Mouse (Mus musculus) embryonic facial prominence, embryonic 12.5 days (tissue): ENCODE results near the gene Knop1. TPM values are rescaled to one million over a fixed set of nuclear protein-coding genes. Genes with fewer than 3 reads are reported as not detected.

Experiments used
- ATAC-seq: fragments of 200-750 bp; cut with Nextera tagmentation; 2 replicates; pipeline ENCODE4 v1.8.0; 2017; ENCODE audit not compliant: insufficient number of reproducible peaks, insufficient read depth, low FRiP score, low TSS enrichment
- H3K27ac ChIP-seq: fragments of 300-500 bp; sonication (generic); 2 replicates; pipeline ENCODE4 v1.5.1; 2016; ENCODE audit warnings: mild to moderate bottlenecking
- H3K27me3 ChIP-seq: fragments of 300-500 bp; sonication (generic); 2 replicates; pipeline ENCODE4 v1.6.1; 2016; ENCODE audit warnings: mild to moderate bottlenecking, moderate library complexity
- H3K36me3 ChIP-seq: fragments of 300-500 bp; sonication (generic); 2 replicates; pipeline ENCODE4 v1.6.1; 2016; ENCODE audit warnings: mild to moderate bottlenecking
- H3K4me1 ChIP-seq: fragments of 300-500 bp; sonication (generic); 2 replicates; pipeline ENCODE4 v1.6.1; 2016
- H3K4me2 ChIP-seq: fragments of 300-500 bp; sonication (generic); replicated peaks from 2 replicates; pipeline ENCODE4 v1.6.1; 2016; ENCODE audit warnings: mild to moderate bottlenecking, moderate library complexity
- H3K4me3 ChIP-seq: fragments of 300-500 bp; sonication (generic); 2 replicates; pipeline ENCODE4 v1.5.1; 2016; ENCODE audit warnings: mild to moderate bottlenecking
- H3K9ac ChIP-seq: fragments of 300-500 bp; sonication (generic); 2 replicates; pipeline ENCODE4 v1.6.1; 2016; ENCODE audit warnings: mild to moderate bottlenecking, moderate library complexity
- H3K9me3 ChIP-seq: fragments of 300-500 bp; sonication (generic); 2 replicates; pipeline ENCODE4 v1.6.1; 2016; ENCODE audit warnings: mild to moderate bottlenecking, moderate library complexity
- WGBS: fragments of 180-500 bp; shearing (Covaris S2); methylation state at CpG from one replicate; pipeline ENCODE4 v1.1.7; 2016; 5-methylcytosine and 5-hydroxymethylcytosine counted together
- polyA plus RNA-seq: library from polyadenylated mRNA; unstranded; fragments of >200 nt; fragmentation: Nextera tagmentation; extraction: Ambion mirVana; gene quantifications from 2 replicates; pipeline ENCODE4 v1.2.1, GENCODE M21; 2016

The Knop1 gene
- 118 and 120 TPM in 2 replicates for polyA plus RNA-seq

- ATAC-seq: peak; percentile 58
- no peaks in the 10 kb centered on the region for H3K9me3 ChIP-seq
- H3K27me3 ChIP-seq: no peaks in the 10 kb centered on the region
- H3K36me3 ChIP-seq: peaks cover 23% of the 10 kb centered on the region
- H3K27ac ChIP-seq: peak within 1 kb of the TSS; percentile 68; the same call in 1 of the 2 replicates
- H3K9ac ChIP-seq: peak within 1 kb of the TSS; percentile 67
- H3K4me2 ChIP-seq: peak within 1 kb of the TSS; percentile 64
- H3K4me3 ChIP-seq: peak within 1 kb of the TSS; percentile 83
- WGBS: under 1% methylated on average over 46 of the region's 46 CpGs
- H3K4me1 ChIP-seq: peaks cover 12% of the 10 kb centered on the region; the same call in 1 of the 2 replicates
Observed at GRCm38 (mm10) chr7:118855877-118856304, at the start of gene Knop1. Knop1 (minus strand) TSS chr7:118856254.

GRCm38 (mm10) chr7:118904530-118904929 is 48.5 kb upstream of the Knop1 start:
- Histone ChIP-seq H3K4me2 (no peak overlapping the region), H3K4me3 (no peak overlapping the region), H3K4me1 (peaks cover 8% of the 10 kb centered on the region; the same call in 1 of the 2 replicates), H3K27me3 (no peaks in the 10 kb centered on the region), H3K9ac (no peak overlapping the region), H3K27ac (no peak overlapping the region), H3K36me3 (no peaks in the 10 kb centered on the region), H3K9me3 (no peaks in the 10 kb centered on the region)
- 79% methylated on average over 4 of the region's 4 CpGs for WGBS
- ATAC-seq: no peak

- H3K4me1 ChIP-seq: peaks cover 8% of the 10 kb centered on the region; the same call in 1 of the 2 replicates
- H3K4me3 ChIP-seq: no peak overlapping the region
- no peaks in the 10 kb centered on the region for H3K27me3 ChIP-seq
- 89% methylated on average over 9 of the region's 9 CpGs for WGBS
- ATAC-seq: no peak
- no peaks in the 10 kb centered on the region for H3K9me3 ChIP-seq
- no peak overlapping the region for H3K9ac ChIP-seq
- no peaks in the 10 kb centered on the region for H3K36me3 ChIP-seq
- H3K4me2 ChIP-seq: no peak overlapping the region
- no peak overlapping the region for H3K27ac ChIP-seq
Observed at GRCm38 (mm10) chr7:118903879-118904278, 47.8 kb upstream of the Knop1 start.

- H3K27me3 ChIP-seq: no peaks in the 10 kb centered on the region
- no peaks in the 10 kb centered on the region for H3K36me3 ChIP-seq
- WGBS: 44% methylated on average over 13 of the region's 13 CpGs
- H3K9ac ChIP-seq: no peak overlapping the region
- no peak overlapping the region for H3K4me3 ChIP-seq
- ATAC-seq: peak; percentile 62; the same call in 1 of the 2 replicates
- H3K9me3 ChIP-seq: no peaks in the 10 kb centered on the region
- H3K4me1 ChIP-seq: peaks cover 8% of the 10 kb centered on the region; the same call in 1 of the 2 replicates
- H3K27ac ChIP-seq: peak overlapping the region; percentile 72
- 0 out of 2 replicates have a peak overlapping the region, but pooled peaks have one; percentile 22 for H3K4me2 ChIP-seq
Observed at GRCm38 (mm10) chr7:118902944-118903343, 46.9 kb upstream of the Knop1 start.

DNA sequence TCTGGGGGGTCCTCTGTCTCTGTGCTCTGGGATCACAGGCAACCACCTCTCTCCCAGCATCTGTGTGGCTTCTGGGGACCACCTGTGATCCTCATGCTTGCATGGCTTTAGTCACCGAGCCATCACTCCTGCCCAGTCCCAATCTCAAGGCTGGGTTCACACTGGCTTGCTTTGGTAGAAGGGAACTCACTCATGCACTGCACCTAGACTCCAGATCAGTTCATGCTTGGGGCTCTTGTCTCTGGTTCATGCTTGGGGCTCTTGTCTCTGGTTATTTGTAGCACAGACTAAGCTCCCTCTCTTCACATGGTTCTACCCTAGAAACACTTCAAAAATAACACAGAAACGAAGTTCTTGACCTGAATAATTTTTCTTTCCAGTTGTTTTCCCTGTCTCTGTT is 44.0 kb upstream of the Knop1 start:
- no peak overlapping the region for H3K4me3 ChIP-seq
- peaks cover 8% of the 10 kb centered on the region; the same call in 1 of the 2 replicates for H3K4me1 ChIP-seq
- H3K36me3 ChIP-seq: no peaks in the 10 kb centered on the region
- H3K9me3 ChIP-seq: no peaks in the 10 kb centered on the region
- H3K4me2 ChIP-seq: no peak overlapping the region
- H3K27ac ChIP-seq: no peak overlapping the region
- WGBS: 73% methylated on average over 2 of the region's 2 CpGs
- H3K27me3 ChIP-seq: no peaks in the 10 kb centered on the region
- H3K9ac ChIP-seq: no peak overlapping the region
- ATAC-seq: no peak

DNA sequence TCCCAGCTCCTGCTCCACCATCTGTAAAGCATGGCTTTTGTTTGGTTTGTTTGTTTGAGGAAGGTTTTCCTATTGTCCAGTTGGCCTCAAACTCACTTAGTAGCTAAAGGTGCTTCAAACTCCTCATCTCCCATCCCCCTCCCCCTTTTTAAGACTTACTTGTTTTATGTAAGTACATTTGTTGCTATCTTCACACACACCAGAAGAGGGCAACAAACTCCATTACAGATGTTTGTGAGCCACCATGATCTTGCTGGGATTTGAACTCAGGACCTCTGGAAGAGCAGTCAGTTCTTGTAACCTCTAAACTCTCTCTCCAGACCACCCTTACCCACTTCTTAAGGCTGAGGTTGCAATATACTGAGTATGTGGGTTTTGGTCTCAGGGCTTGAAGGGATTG is 42.0 kb upstream of the Knop1 start:
- Histone ChIP-seq H3K4me3 (no peak overlapping the region), H3K36me3 (no peaks in the 10 kb centered on the region), H3K4me1 (peaks cover 5% of the 10 kb centered on the region; the same call in 1 of the 2 replicates), H3K27ac (no peak overlapping the region), H3K9me3 (no peaks in the 10 kb centered on the region), H3K27me3 (no peaks in the 10 kb centered on the region), H3K9ac (no peak overlapping the region), H3K4me2 (no peak overlapping the region)
- no peak for ATAC-seq

DNA sequence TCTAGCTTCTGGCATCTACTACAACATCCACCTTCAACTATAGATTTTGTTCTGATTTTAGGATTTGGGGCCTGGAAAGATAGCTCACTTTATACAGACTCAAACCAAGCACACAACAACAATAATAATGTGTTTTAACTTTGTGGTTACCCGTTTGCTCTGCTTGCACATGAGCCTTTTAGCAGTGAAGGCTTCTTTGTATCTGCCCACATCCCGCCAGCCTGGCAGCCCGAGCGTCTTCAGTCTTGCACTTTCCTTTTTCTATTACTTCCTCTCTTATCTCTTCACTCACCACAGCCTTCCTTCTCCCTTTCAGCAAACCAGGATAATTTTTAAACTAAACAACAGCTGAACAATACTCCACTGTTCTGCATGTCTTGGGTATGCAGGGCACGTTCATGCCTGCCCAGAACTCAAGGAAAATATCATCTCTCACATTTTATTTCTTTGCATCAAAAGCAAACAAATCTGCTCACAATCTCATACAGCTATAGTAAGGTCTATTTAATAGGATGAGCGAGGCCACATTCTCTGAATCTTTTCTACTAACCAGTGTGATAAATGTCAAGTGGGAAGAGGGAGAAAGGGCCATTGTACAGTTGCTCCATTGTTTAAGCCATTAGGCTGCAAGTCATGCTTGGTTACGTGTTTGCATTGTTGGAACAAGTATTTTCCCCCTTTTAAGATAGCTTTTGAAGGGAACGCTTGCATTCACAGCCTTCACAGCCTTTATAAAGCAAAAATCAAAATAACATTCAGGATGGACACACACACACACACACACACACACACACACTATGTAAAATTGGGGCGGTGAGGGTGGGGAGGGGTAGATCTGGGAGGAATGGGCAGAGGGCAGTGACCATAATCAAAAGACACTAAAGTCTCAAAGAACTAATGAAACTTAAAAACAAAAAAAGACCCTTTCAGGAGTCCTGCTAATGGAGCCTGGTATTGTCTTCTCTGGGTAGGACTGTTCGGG is 39.7 kb upstream of the Knop1 start:
- H3K4me2 ChIP-seq: no peak overlapping the region
- no peak overlapping the region for H3K9ac ChIP-seq
- H3K27me3 ChIP-seq: no peaks in the 10 kb centered on the region
- H3K9me3 ChIP-seq: no peaks in the 10 kb centered on the region
- ATAC-seq: no peak
- H3K36me3 ChIP-seq: no peaks in the 10 kb centered on the region
- 0 out of 2 replicates have a peak overlapping the region, but pooled peaks have one; percentile 1 for H3K27ac ChIP-seq
- no peak overlapping the region for H3K4me3 ChIP-seq
- no peaks in the 10 kb centered on the region for H3K4me1 ChIP-seq
- WGBS: 43% methylated on average over 10 of the region's 10 CpGs

DNA sequence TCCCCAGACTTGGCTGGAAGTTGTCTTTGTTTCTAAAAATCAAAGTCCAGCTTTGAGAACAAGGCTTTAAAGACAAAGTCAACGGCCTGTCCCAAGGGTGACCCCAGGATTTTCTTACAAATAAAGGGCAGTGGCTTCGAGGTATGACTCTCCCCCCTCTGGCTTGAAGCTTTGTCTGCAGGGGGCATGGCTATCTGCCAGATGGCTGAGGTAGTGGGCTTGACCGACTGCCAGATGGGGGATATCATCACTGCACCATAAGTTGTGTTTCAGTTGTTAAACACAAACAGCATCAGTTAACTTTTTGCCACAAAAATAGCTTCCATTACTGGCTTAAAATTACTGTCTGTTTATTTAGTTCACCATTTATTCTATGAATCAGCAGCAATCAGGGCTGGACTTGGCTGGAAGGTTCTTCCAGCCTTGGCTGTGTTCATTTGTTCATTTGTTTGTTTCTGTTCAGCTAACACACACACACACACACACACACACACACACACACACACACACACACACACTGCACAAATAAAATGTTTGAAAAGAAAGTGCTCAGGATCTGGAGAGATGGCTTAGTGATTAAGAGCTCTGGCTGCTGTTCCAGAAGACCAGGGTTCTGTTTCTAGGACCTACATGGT is 33.1 kb upstream of the Knop1 start:
- Histone ChIP-seq H3K4me1 (peaks cover 11% of the 10 kb centered on the region; the same call in 1 of the 2 replicates), H3K27me3 (no peaks in the 10 kb centered on the region), H3K27ac (no peak overlapping the region), H3K4me3 (no peak overlapping the region), H3K9ac (no peak overlapping the region), H3K4me2 (no peak overlapping the region), H3K36me3 (no peaks in the 10 kb centered on the region), H3K9me3 (no peaks in the 10 kb centered on the region)
- 10% methylated on average over 3 of the region's 3 CpGs for WGBS
- ATAC-seq: no peak

GRCm38 (mm10) chr7:118887303-118888055 is 31.4 kb upstream of the Knop1 start:
- no peak for ATAC-seq
- no peak overlapping the region for H3K27ac ChIP-seq
- 23% methylated on average over 6 of the region's 6 CpGs for WGBS

DNA sequence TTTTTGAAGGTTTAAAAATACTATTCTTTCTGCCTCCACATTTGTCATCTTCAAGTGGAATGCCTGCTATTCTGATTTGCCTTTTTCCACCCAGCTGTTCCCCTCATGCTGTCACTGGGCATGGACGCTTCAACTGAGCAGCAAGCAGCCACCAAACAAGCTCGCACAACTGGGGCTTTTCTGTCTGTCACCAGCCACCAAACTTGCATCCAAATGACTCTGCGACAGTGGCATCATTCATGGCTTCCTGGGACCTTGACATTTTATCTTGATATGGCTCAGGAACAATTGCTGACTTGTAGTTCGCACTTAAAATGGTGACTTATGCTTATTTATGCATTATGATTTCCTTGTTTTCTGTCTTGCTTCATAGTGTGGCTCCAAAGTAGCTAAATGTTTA is 28.9 kb upstream of the Knop1 start:
- WGBS: 82% methylated on average over 4 of the region's 4 CpGs
- H3K27ac ChIP-seq: no peak overlapping the region
- no peak overlapping the region for H3K9ac ChIP-seq

More at GRCm38 (mm10) chr7:118887303-118888055, 31.4 kb upstream of the Knop1 start:
- Histone ChIP-seq H3K9ac (no peak overlapping the region), H3K27me3 (no peaks in the 10 kb centered on the region), H3K4me1 (peaks cover 11% of the 10 kb centered on the region; the same call in 1 of the 2 replicates), H3K9me3 (no peaks in the 10 kb centered on the region), H3K36me3 (no peaks in the 10 kb centered on the region), H3K4me2 (no peak overlapping the region), H3K4me3 (no peak overlapping the region)

GRCm38 (mm10) chr7:118883957-118884356 is 27.9 kb upstream of the Knop1 start:
- Histone ChIP-seq H3K4me2 (no peak overlapping the region), H3K27ac (no peak overlapping the region), H3K4me1 (peaks cover 8% of the 10 kb centered on the region; the same call in 1 of the 2 replicates), H3K9me3 (no peaks in the 10 kb centered on the region), H3K4me3 (no peak overlapping the region), H3K9ac (no peak overlapping the region), H3K36me3 (no peaks in the 10 kb centered on the region), H3K27me3 (no peaks in the 10 kb centered on the region)
- ATAC-seq: no peak
- 70% methylated on average over 4 of the region's 4 CpGs for WGBS

More for the DNA sequence above, 28.9 kb upstream of the Knop1 start:
- Histone ChIP-seq H3K9me3 (no peaks in the 10 kb centered on the region), H3K4me2 (no peak overlapping the region), H3K36me3 (no peaks in the 10 kb centered on the region), H3K4me1 (peaks cover 11% of the 10 kb centered on the region; the same call in 1 of the 2 replicates), H3K4me3 (no peak overlapping the region), H3K27me3 (no peaks in the 10 kb centered on the region)
- ATAC-seq: no peak
